ENCODE assay signal across 17 mouse cellular contexts in the genomic region with DNA sequence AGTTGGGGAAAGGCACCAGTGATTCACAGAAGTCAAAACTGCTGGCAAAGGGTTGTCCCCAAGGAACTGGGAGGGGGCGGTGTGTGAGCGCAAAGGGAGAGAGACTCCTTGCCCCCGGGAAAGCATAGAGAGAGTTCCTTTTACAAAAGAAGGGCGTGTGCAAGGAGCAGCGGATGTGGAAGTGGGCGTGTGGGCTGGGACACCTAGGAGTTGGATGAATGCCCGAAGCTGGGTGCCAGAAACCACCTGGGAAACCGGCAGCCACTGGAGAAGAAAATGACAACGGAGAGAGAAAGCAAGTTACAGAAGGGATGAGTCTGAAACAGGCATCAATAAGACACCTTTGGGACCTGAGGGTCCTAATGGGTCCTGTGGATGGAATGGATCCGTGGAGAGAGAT.
DNase-seq lines count a peak whose midpoint lies in the region; ATAC-seq and TF ChIP-seq lines count a peak whose summit lies in the region.
"Had no signal": no experiment of that assay in that cellular context is flagged by ENCODE, and none has a peak within 500 bp of the region (broad histone marks: within the 10 kb centered on the region; RNA-seq: fewer than 3 reads in every experiment).

No protein-coding gene starts in this region.

- H3K4me3 ChIP-seq in embryonic facial prominence, embryonic 14.5 days (ENCODE audit: low read depth, low read length), result no peak overlapping the region
- no peak overlapping the region for H3K4me3 ChIP-seq in embryonic facial prominence, embryonic 10.5 days
- H3K4me3 ChIP-seq in lung, adult 2 months (replicated peaks; ENCODE audit: extremely low read depth, low read depth, low read length), result no peak overlapping the region
- H3K4me3 ChIP-seq in hindbrain, embryonic 10.5 days, result no peak overlapping the region
- H3K4me3 ChIP-seq: forebrain, embryonic 15.5 days; heart, embryonic 15.5 days; hindbrain, embryonic 15.5 days had no signal

- no peak; the same call in 1 of the 2 replicates for ATAC-seq in embryonic facial prominence, embryonic 14.5 days (ENCODE audit: low read depth)
- ATAC-seq: forebrain, embryonic 15.5 days had no signal

- H3K9ac ChIP-seq in embryonic facial prominence, embryonic 14.5 days (ENCODE audit: low read depth, low read length), result no peak overlapping the region
- H3K9ac ChIP-seq: forebrain, embryonic 15.5 days; heart, embryonic 15.5 days; hindbrain, embryonic 15.5 days; lung, embryonic 14.5 days had no signal

- no peak overlapping the region for H3K4me2 ChIP-seq in embryonic facial prominence, embryonic 14.5 days (ENCODE audit: low read depth, low read length)
- H3K4me2 ChIP-seq: forebrain, embryonic 15.5 days; heart, embryonic 15.5 days; hindbrain, embryonic 15.5 days; lung, embryonic 14.5 days had no signal

- H3K27me3 ChIP-seq in embryonic facial prominence, embryonic 14.5 days (replicated peaks; ENCODE audit: control insufficient read depth, insufficient read depth, low read length), result no peaks in the 10 kb centered on the region
- 0 out of 2 replicates have a peak, but pooled peaks cover 10% of the 10 kb centered on the region for H3K27me3 ChIP-seq in embryonic facial prominence, embryonic 10.5 days (replicated peaks; ENCODE audit: low read depth, poor library complexity, severe bottlenecking)
- H3K27me3 ChIP-seq in hindbrain, embryonic 10.5 days (ENCODE audit: insufficient read depth, poor library complexity, severe bottlenecking), result no peaks in the 10 kb centered on the region
- H3K27me3 ChIP-seq: forebrain, embryonic 15.5 days; hindbrain, embryonic 15.5 days had no signal

- no peaks in the 10 kb centered on the region for H3K36me3 ChIP-seq in embryonic facial prominence, embryonic 14.5 days (ENCODE audit: control insufficient read depth, insufficient read depth, low read length)
- no peaks in the 10 kb centered on the region for H3K36me3 ChIP-seq in embryonic facial prominence, embryonic 10.5 days (replicated peaks)
- no peaks in the 10 kb centered on the region for H3K36me3 ChIP-seq in hindbrain, embryonic 10.5 days
- H3K36me3 ChIP-seq: forebrain, embryonic 15.5 days; heart, embryonic 15.5 days; hindbrain, embryonic 15.5 days had no signal

- no peak overlapping the region for H3K27ac ChIP-seq in embryonic facial prominence, embryonic 14.5 days (replicated peaks; ENCODE audit: low read depth, low read length)
- no peak overlapping the region for H3K27ac ChIP-seq in embryonic facial prominence, embryonic 10.5 days (replicated peaks)
- no peak overlapping the region for H3K27ac ChIP-seq in hindbrain, embryonic 10.5 days
- H3K27ac ChIP-seq: forebrain, embryonic 15.5 days; heart, embryonic 15.5 days; hindbrain, embryonic 15.5 days had no signal

- WGBS in embryonic facial prominence, embryonic 14.5 days, result 69% methylated on average over 10 of the region's 10 CpGs
- WGBS in embryonic facial prominence, embryonic 10.5 days, result 82% methylated on average over 10 of the region's 10 CpGs
- 55% methylated on average over 10 of the region's 10 CpGs for WGBS in lung, adult 2 months
- 73% methylated on average over 10 of the region's 10 CpGs for WGBS in hindbrain, embryonic 10.5 days

- no peak for TF ChIP-seq POLR2A in lung, adult 2 months (IDR thresholded peaks at IDR 0.05; ENCODE audit: borderline replicate concordance, extremely low read depth, low read depth, low read length)

- no peaks in the 10 kb centered on the region for H3K9me3 ChIP-seq in embryonic facial prominence, embryonic 14.5 days (ENCODE audit: control insufficient read depth, low read length)
- H3K9me3 ChIP-seq in embryonic facial prominence, embryonic 10.5 days, result no peaks in the 10 kb centered on the region
- no peaks in the 10 kb centered on the region for H3K9me3 ChIP-seq in hindbrain, embryonic 10.5 days
- H3K9me3 ChIP-seq: forebrain, embryonic 15.5 days; heart, embryonic 15.5 days; hindbrain, embryonic 15.5 days had no signal

- TF ChIP-seq CTCF in lung, adult 2 months (IDR thresholded peaks at IDR 0.05; ENCODE audit: insufficient read depth, low read length), result no peak

- DNase-seq in embryonic facial prominence, embryonic 14.5 days (ENCODE audit: low spot score), result peak; percentile 14
- no peak for DNase-seq in embryonic facial prominence, embryonic 10.5 days (ENCODE audit: low spot score)
- peak; percentile 9 for DNase-seq in lung, postnatal 10 days
- no peak for DNase-seq in lung, adult 2 months
- DNase-seq in left cerebral cortex, adult 8-10 months (ENCODE audit: low spot score in 2 of 2), result peak; percentile 5 to 12
- DNase-seq in hindbrain, embryonic 10.5 days (ENCODE audit: low spot score), result no peak
- no peak for DNase-seq in adrenal gland, adult 18-20 months (ENCODE audit: low spot score in 2 of 2)
- no peak for DNase-seq in ovary, adult 18-20 months (ENCODE audit: low spot score)
- DNase-seq: cerebellum, adult 18-20 months; gastrocnemius, postnatal 14 days; kidney, adult 9 months; liver; lung, embryonic 14.5 days; thymus, adult 2 months had no signal

- no peaks in the 10 kb centered on the region for H3K4me1 ChIP-seq in embryonic facial prominence, embryonic 14.5 days (ENCODE audit: control insufficient read depth, insufficient read depth, low read length)
- 0 out of 2 replicates have a peak, but pooled peaks cover 5% of the 10 kb centered on the region for H3K4me1 ChIP-seq in embryonic facial prominence, embryonic 10.5 days
- H3K4me1 ChIP-seq in lung, adult 2 months (ENCODE audit: control insufficient read depth, insufficient read depth, low read length), result no peaks in the 10 kb centered on the region
- H3K4me1 ChIP-seq in hindbrain, embryonic 10.5 days (replicated peaks), result no peaks in the 10 kb centered on the region
- H3K4me1 ChIP-seq: forebrain, embryonic 15.5 days; heart, embryonic 15.5 days; hindbrain, embryonic 15.5 days had no signal

Comparison
In these comparisons a context has a peak if more than half of its experiments do, and no peak if none do; other contexts are left out.
1. DNase-seq: peak in embryonic facial prominence, embryonic 14.5 days (single experiment), lung, postnatal 10 days (single experiment) and left cerebral cortex, adult 8-10 months (2 of 2); none in embryonic facial prominence, embryonic 10.5 days (single experiment), lung, adult 2 months (single experiment), hindbrain, embryonic 10.5 days (single experiment), adrenal gland, adult 18-20 months (0 of 2) and ovary, adult 18-20 months (single experiment).